Mouse (Mus musculus): ENCODE measurements around the gene Slc2a1. TPM values are rescaled to one million over a fixed set of nuclear protein-coding genes. Genes with fewer than 3 reads are reported as not detected.

The Slc2a1 gene
- polyA plus RNA-seq, 1 experiment from 2014 or later = 150 TPM

- Histone ChIP-seq H3K4me1 (replicated peaks; ENCODE audit: control insufficient read depth, insufficient read depth, low read length) (peaks cover 22% of the 10 kb centered on the region), H3K4me2 (no peak overlapping the region)
- 82% methylated on average over 8 of the region's 8 CpGs for WGBS
Observed at GRCm38 (mm10) chr4:119131189-119131910, 22.8 kb downstream of the Slc2a1 start.

GRCm38 (mm10) chr4:119133306-119133705, 24.8 kb downstream of the Slc2a1 start:
- H3K9ac ChIP-seq (ENCODE audit: low read depth, low read length) = no peak overlapping the region
- peaks cover 14% of the 10 kb centered on the region for H3K4me1 ChIP-seq (replicated peaks; ENCODE audit: control insufficient read depth, insufficient read depth, low read length)
- no peak overlapping the region for H3K27ac ChIP-seq (ENCODE audit: low read depth, low read length)
- H3K27me3 ChIP-seq (replicated peaks; ENCODE audit: control insufficient read depth, insufficient read depth, low read length) = no peaks in the 10 kb centered on the region
- H3K4me2 ChIP-seq = no peak overlapping the region
- no peaks in the 10 kb centered on the region for H3K9me3 ChIP-seq (ENCODE audit: control insufficient read depth, low read length)
- no peak overlapping the region for H3K4me3 ChIP-seq (ENCODE audit: low read depth, low read length)
- 92% methylated on average over 13 of the region's 13 CpGs for WGBS
- DNase-seq (ENCODE audit: low spot score) = no peak
- ATAC-seq (replicated peaks; ENCODE audit: low FRiP score) = no peak
- peaks cover 53% of the 10 kb centered on the region for H3K36me3 ChIP-seq (ENCODE audit: control insufficient read depth, insufficient read depth, low read length)

More at GRCm38 (mm10) chr4:119131189-119131910, 22.8 kb downstream of the Slc2a1 start:
- DNase-seq (ENCODE audit: low spot score) = no peak
- H3K4me3 ChIP-seq (ENCODE audit: low read depth, low read length) = no peak overlapping the region
- H3K27ac ChIP-seq (ENCODE audit: low read depth, low read length) = no peak overlapping the region
- no peak overlapping the region for H3K9ac ChIP-seq (ENCODE audit: low read depth, low read length)
- no peaks in the 10 kb centered on the region for H3K27me3 ChIP-seq (replicated peaks; ENCODE audit: control insufficient read depth, insufficient read depth, low read length)
- no peaks in the 10 kb centered on the region for H3K9me3 ChIP-seq (ENCODE audit: control insufficient read depth, low read length)
- no peak for ATAC-seq (replicated peaks; ENCODE audit: low FRiP score)
- peaks cover 54% of the 10 kb centered on the region for H3K36me3 ChIP-seq (ENCODE audit: control insufficient read depth, insufficient read depth, low read length)

- peaks cover 53% of the 10 kb centered on the region for H3K36me3 ChIP-seq (ENCODE audit: control insufficient read depth, insufficient read depth, low read length)
- no peak overlapping the region for H3K9ac ChIP-seq (ENCODE audit: low read depth, low read length)
- no peak for ATAC-seq (replicated peaks; ENCODE audit: low FRiP score)
Observed at GRCm38 (mm10) chr4:119133860-119134259, 25.3 kb downstream of the Slc2a1 start.

GRCm38 (mm10) chr4:119137313-119137712, 28.8 kb downstream of the Slc2a1 start:
- Histone ChIP-seq H3K36me3 (ENCODE audit: control insufficient read depth, insufficient read depth, low read length) (peaks cover 39% of the 10 kb centered on the region), H3K4me1 (replicated peaks; ENCODE audit: control insufficient read depth, insufficient read depth, low read length) (peaks cover 11% of the 10 kb centered on the region), H3K9ac (ENCODE audit: low read depth, low read length) (no peak overlapping the region), H3K27me3 (replicated peaks; ENCODE audit: control insufficient read depth, insufficient read depth, low read length) (no peaks in the 10 kb centered on the region), H3K9me3 (ENCODE audit: control insufficient read depth, low read length) (no peaks in the 10 kb centered on the region), H3K4me2 (no peak overlapping the region), H3K4me3 (ENCODE audit: low read depth, low read length) (no peak overlapping the region), H3K27ac (ENCODE audit: low read depth, low read length) (no peak overlapping the region)
- DNase-seq (ENCODE audit: low spot score) (no peak), ATAC-seq (replicated peaks; ENCODE audit: low FRiP score) (no peak)
- 59% methylated on average over 8 of the region's 8 CpGs for WGBS

More at GRCm38 (mm10) chr4:119133860-119134259, 25.3 kb downstream of the Slc2a1 start:
- no peak for DNase-seq (ENCODE audit: low spot score)
- no peak overlapping the region for H3K4me3 ChIP-seq (ENCODE audit: low read depth, low read length)
- no peak overlapping the region for H3K4me2 ChIP-seq
- H3K27me3 ChIP-seq (replicated peaks; ENCODE audit: control insufficient read depth, insufficient read depth, low read length) = no peaks in the 10 kb centered on the region
- 92% methylated on average over 13 of the region's 13 CpGs for WGBS
- no peaks in the 10 kb centered on the region for H3K9me3 ChIP-seq (ENCODE audit: control insufficient read depth, low read length)
- H3K27ac ChIP-seq (ENCODE audit: low read depth, low read length) = no peak overlapping the region
- peaks cover 12% of the 10 kb centered on the region for H3K4me1 ChIP-seq (replicated peaks; ENCODE audit: control insufficient read depth, insufficient read depth, low read length)

GRCm38 (mm10) chr4:119138171-119138570, 29.7 kb downstream of the Slc2a1 start:
- H3K36me3 ChIP-seq (ENCODE audit: control insufficient read depth, insufficient read depth, low read length) = peaks cover 30% of the 10 kb centered on the region
- no peak overlapping the region for H3K27ac ChIP-seq (ENCODE audit: low read depth, low read length)
- ATAC-seq (replicated peaks; ENCODE audit: low FRiP score) = peak; percentile 48
- H3K9ac ChIP-seq (ENCODE audit: low read depth, low read length) = no peak overlapping the region
- H3K4me1 ChIP-seq (replicated peaks; ENCODE audit: control insufficient read depth, insufficient read depth, low read length) = peaks cover 14% of the 10 kb centered on the region
- DNase-seq (ENCODE audit: low spot score) = no peak
- H3K9me3 ChIP-seq (ENCODE audit: control insufficient read depth, low read length) = no peaks in the 10 kb centered on the region
- H3K4me3 ChIP-seq (ENCODE audit: low read depth, low read length) = no peak overlapping the region
- WGBS = 33% methylated on average over 18 of the region's 18 CpGs
- H3K4me2 ChIP-seq = peak overlapping the region; percentile 8
- H3K27me3 ChIP-seq (replicated peaks; ENCODE audit: control insufficient read depth, insufficient read depth, low read length) = no peaks in the 10 kb centered on the region

- Histone ChIP-seq H3K36me3 (ENCODE audit: control insufficient read depth, insufficient read depth, low read length) (peaks cover 27% of the 10 kb centered on the region), H3K4me2 (no peak overlapping the region), H3K9ac (ENCODE audit: low read depth, low read length) (no peak overlapping the region), H3K27ac (ENCODE audit: low read depth, low read length) (no peak overlapping the region), H3K4me3 (ENCODE audit: low read depth, low read length) (no peak overlapping the region), H3K9me3 (ENCODE audit: control insufficient read depth, low read length) (no peaks in the 10 kb centered on the region), H3K4me1 (replicated peaks; ENCODE audit: control insufficient read depth, insufficient read depth, low read length) (peaks cover 14% of the 10 kb centered on the region), H3K27me3 (replicated peaks; ENCODE audit: control insufficient read depth, insufficient read depth, low read length) (no peaks in the 10 kb centered on the region)
- ATAC-seq (replicated peaks; ENCODE audit: low FRiP score) (no peak), DNase-seq (ENCODE audit: low spot score) (no peak)
- 71% methylated on average over 8 of the region's 8 CpGs for WGBS
Observed at GRCm38 (mm10) chr4:119138776-119139175, 30.3 kb downstream of the Slc2a1 start.

- no peak overlapping the region for H3K9ac ChIP-seq (ENCODE audit: low read depth, low read length)
- DNase-seq (ENCODE audit: low spot score) (no peak), ATAC-seq (replicated peaks; ENCODE audit: low FRiP score) (no peak)
- H3K4me1 ChIP-seq (replicated peaks; ENCODE audit: control insufficient read depth, insufficient read depth, low read length) = peaks cover 14% of the 10 kb centered on the region
- WGBS = 43% methylated on average over 3 of the region's 3 CpGs
- peaks cover 15% of the 10 kb centered on the region for H3K36me3 ChIP-seq (ENCODE audit: control insufficient read depth, insufficient read depth, low read length)
- no peaks in the 10 kb centered on the region for H3K27me3 ChIP-seq (replicated peaks; ENCODE audit: control insufficient read depth, insufficient read depth, low read length)
- H3K4me2 ChIP-seq = no peak overlapping the region
- H3K4me3 ChIP-seq (ENCODE audit: low read depth, low read length) = no peak overlapping the region
- no peaks in the 10 kb centered on the region for H3K9me3 ChIP-seq (ENCODE audit: control insufficient read depth, low read length)
- H3K27ac ChIP-seq (ENCODE audit: low read depth, low read length) = no peak overlapping the region
Observed at GRCm38 (mm10) chr4:119140126-119140525, 31.6 kb downstream of the Slc2a1 start.

- Histone ChIP-seq H3K4me1 (replicated peaks; ENCODE audit: control insufficient read depth, insufficient read depth, low read length) (peaks cover 14% of the 10 kb centered on the region), H3K4me2 (peak overlapping the region; percentile 23; the same call in 1 of the 2 replicates), H3K9me3 (ENCODE audit: control insufficient read depth, low read length) (no peaks in the 10 kb centered on the region), H3K27ac (ENCODE audit: low read depth, low read length) (no peak overlapping the region), H3K36me3 (ENCODE audit: control insufficient read depth, insufficient read depth, low read length) (peaks cover 5% of the 10 kb centered on the region; the same call in 1 of the 2 replicates), H3K9ac (ENCODE audit: low read depth, low read length) (no peak overlapping the region), H3K27me3 (replicated peaks; ENCODE audit: control insufficient read depth, insufficient read depth, low read length) (no peaks in the 10 kb centered on the region), H3K4me3 (ENCODE audit: low read depth, low read length) (no peak overlapping the region)
- WGBS = 59% methylated on average over 10 of the region's 10 CpGs
- DNase-seq (ENCODE audit: low spot score) (no peak), ATAC-seq (replicated peaks; ENCODE audit: low FRiP score) (no peak)
Observed at GRCm38 (mm10) chr4:119141191-119141590, 32.7 kb downstream of the Slc2a1 start.

All from liver, embryonic 11.5 days (tissue).